Mouse (Mus musculus) frontal cortex, postnatal 14 days (tissue): ENCODE data around the gene Napa.

Experiments used
- DNase-seq, 2 experiments: peaks; one replicate each; pipeline ENCODE4 v3.0.0; 2022; ENCODE audit warnings: low spot score in 2 of 2

Gene Napa

DNA sequence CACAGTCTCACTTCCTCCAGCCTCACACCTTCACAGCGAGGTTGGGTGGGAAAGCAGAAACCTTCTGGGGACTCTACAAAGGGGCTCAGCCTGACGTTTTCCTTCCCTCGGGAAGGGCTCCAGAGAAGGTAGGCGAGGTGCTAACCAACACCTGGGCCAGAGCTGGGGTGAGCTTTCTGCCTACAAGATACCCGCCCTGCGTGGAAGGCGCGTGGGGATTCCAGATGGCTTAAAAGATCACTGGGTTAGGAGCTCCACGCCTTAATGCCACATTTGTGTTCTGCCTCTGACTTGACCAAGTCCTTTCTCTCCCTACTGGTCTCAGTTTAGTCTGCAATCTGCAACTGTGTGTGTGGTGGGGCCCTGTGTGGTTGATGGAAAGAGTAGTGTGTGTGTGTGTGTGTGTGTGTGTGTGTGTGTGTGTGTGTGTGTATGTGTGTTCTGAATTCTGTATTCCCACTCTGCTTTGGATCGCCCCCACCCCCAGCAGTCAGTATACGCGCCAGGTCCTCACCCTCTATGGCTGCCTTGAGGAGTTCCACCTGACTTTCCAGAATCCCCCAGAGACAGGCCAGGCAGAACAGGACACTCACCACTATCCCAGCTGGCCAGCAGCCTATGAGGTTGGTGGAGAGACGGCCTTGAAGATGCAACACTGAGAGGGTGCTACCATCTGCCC is 32.8 kb downstream of the Napa start:
- no peak for DNase-seq

DNA sequence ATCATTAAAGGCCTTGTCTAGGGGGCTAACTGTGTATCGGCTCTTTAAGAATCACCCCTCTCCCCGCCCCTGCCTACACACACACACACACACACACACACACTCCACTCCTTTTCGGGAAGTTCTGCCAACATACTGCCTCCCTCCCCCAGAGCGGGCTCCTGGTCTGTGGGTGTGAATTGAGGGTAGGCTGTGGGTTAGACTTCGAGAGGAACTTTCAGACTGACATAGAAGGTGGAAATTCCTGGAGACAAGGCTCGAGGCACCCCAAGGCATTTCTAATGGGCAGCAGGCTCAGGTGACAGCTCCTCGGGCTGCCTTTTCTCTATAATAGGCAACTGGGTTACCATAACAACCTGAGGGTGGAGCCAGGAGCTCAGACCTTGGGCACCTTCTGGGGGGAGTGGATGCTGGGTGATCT is 33.9 kb downstream of the Napa start:
- DNase-seq = no peak

DNA sequence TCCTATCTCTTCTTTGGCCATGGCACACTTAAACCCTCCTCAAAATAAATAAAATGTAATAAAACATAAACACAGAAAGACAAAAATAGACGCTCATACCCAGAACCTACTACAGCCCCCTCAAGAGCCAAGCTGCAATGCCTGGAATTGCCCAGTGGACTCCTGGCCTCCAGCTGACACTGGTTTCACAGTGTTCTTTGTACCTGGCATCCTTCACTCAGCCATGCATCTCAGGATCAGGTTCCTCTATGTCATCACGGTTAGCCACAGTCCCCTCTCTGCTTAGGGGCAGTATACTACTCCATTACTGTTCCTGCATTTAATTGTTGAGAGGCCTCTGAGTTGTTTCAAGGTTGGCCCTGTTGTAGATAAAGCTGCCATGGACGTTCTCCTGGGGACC is 34.7 kb downstream of the Napa start:
- DNase-seq = no peak

DNA sequence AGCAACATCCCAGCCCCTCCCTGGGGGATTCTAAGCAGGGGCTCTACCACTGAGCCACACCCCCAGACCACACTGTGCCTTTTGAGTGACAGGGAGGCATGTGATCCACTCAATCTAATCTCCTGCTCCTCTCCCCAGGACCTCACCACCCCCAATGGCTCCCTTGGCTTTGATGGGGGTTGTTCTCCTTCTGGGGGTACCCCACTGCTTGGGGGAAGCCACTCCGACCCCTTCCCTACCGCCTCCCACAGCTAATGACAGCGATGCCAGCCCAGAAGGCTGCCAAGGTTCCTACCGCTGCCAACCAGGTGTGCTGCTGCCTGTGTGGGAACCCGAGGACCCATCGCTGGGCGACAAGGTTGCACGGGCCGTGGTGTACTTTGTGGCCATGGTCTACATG is 35.4 kb downstream of the Napa start:
- DNase-seq = no peak

DNA sequence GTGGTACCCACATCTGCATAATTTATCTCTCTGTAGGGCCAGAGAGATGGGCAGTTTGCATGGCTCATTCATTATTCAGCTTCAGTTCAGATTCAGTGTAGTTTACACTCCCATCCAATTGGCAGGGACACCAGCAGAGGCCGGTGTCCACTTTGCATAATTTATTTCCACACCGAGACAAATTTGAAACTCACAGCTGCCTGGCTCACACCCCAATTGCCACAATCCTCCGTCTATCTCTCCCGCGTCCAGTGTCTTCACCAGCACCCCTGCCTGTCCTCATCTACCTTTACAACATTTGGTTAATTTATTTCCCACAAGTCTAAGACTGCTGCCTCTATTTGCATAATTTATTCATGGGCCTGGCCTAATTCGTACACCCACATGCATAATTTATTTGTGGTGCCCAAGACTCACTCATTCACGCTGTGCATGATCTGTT is 36.7 kb downstream of the Napa start:
- no peak for DNase-seq

DNA sequence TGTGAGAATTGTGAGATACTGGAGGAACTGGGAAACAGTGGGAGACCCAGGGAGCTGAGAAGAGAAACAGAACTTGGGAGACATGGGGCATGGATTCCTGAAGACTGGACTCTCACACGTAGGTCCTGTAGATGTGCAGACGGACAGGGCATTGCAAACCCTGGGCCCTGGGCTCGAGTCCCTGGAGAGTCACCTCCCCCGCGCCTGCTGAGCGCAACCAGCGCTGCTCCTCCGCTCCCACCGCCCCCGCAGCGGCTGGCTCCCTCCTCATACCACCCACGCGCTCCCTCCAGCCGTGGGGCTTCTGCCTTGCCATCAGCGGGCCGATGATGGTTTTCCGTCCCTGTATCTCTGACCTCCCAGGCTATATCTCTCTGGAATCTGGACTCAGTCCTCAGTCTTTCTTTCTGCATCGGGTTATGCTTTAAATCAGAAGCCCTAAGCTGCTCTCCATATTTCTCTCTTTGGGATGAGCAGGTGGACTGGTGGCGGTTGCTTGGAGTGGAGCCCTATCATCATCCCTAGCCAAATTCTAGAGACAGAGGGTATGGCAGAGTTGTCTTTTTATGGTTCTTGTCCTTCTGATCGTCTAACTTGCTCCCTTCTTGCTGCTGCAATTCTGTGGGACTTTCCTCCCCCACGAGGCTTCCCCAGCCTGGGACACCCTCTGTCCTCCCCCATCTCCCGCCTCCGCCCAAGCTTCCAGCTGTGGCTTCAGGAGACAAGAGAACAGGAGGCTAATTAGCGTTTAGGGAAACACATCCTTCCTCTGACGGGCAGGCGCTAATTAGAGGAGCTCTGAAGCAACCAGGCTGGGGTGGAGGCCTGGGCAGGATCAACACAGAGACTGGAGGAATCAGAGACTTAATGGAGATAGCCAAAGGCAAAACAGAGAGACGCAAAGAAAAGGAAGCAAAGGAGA is 48.5 kb downstream of the Napa start:
- peak; percentile 10 to 29 for DNase-seq

DNA sequence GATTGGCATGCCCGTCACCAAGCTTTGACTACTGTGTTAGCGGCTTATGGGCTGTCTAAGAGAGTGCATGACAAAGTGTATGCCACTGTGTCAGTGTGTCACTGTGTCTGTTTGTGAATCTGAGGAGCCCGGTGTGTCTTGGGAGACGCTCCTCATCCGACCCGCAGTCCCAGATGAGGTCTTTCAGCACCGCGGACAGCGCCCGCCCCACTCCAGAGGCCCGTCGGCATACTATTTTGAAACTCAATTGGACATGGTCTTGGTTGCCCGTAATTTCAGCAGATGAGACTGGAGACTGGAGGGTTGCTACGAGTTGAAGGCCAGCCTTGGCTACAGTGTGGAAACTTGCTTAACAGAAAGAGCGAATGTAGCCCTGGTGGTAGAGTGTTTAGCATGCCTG is 49.4 kb downstream of the Napa start:
- no peak for DNase-seq

DNA sequence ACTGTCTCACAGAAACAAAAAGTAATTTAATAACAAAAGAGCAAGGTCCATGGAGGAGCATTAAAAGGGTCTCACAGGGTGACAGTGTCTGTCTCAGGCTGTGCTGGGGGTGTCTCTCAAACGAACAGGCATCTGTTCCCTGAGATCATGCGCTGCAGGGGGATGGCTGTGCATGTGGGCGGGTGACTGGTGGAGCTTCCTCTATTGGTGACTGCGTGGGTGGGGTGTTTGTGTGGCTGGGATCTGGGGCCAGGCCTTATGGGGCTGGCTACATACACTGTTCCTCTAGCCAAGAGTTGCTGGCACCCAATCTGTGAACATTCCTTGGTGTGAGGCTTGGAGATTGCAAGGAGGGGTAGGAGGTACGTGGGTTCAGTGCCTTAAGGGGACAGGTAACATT is 51.0 kb downstream of the Napa start:
- peak in 1 of 2 experiments; percentile 80 for DNase-seq

DNA sequence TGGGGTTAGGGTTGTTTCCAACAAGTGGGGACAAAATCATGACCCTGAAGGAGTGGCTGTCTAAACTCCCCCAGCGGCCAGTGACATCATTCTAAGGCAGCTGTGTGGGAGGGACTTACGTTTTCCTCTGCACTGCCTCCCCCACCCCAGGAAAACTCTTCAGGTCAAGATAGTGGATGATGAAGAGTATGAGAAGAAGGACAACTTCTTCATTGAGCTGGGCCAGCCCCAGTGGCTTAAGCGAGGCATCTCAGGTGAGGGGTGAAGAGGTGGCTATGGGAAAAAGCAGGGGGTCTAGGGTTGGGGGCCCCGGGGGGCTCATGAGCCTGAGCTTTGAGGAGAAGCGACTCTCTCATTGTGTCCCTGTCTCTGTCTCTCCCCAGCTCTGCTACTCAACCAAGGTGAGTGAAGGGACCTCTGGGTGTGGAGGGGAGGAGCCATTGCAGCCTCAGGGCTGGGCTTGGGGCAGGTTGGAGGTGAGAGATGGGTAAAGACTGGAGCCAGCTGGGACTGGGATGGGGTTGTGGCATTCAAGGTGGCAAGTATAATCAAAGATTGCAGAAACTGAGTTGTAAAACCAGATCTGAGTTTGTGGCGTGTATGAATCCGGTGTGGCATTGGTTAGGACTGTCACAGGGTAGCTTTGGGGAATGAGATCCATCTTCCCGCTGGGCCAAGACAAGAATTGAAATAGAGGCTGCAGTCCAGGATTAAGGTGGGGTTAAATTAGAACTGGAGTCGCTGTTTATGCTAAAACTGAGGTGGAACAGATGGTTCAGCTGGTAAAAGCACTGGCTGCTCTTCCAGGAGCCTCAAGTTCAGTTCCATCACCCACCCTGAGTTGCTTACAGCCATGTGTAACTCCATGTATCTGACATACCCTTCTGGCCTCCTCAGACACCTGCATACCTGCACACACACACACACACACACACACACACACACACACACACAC is 52.2 kb downstream of the Napa start:
- DNase-seq = no peak

DNA sequence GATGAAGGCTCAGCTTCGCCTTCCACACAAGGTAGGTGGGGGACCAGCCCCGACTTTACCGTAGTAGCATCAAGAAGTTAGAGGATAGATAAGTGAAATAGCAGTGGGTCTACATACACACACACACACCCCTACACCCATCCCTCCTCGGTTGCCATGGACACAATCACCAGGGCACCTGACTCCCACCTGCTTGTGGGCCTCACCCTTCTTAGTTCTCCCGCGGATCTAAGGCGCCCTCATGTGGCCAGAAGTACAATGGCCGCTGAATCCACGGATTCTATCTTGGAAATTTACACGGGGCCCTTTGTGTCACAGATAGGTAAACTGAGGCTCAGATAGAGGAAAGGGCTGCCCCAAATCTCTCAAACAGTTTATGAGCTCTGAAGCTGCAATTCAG is 55.3 kb downstream of the Napa start:
- no peak for DNase-seq

DNA sequence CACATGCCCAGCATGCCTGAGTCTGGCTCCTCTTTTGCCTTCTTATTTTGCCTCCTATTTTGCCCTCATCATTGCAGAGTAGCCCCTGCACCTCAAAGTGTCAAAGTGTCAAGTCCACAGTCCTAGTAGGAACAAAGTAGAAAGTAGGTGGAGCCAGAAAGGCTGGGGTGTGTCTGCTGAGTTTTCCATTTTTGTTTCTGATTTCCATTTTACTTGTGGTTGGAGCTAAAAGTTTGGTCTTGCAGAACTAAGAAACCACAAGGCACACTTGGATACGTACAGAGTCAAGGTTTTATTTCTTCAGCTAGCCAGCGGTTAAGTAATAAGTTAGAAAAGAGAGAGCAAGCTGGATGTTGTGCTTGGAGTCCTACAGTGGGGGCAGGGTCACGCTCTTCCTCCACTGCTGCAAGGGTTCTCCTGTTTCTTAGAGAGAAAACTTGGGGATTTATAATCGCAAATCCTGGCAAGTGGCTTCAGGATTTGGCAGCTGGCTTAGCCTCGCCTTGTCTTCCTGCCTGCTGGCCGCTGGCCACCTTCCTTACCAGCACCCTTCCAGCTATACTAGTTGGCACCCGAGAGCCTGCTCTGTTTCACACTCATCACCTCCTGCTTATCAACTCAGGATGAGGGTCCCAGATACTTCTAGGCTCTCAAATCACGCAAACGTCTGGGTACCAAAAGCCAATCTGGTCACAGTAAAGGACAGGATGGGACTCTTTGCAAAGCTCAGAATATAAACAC is 57.0 kb downstream of the Napa start:
- DNase-seq = no peak

DNA sequence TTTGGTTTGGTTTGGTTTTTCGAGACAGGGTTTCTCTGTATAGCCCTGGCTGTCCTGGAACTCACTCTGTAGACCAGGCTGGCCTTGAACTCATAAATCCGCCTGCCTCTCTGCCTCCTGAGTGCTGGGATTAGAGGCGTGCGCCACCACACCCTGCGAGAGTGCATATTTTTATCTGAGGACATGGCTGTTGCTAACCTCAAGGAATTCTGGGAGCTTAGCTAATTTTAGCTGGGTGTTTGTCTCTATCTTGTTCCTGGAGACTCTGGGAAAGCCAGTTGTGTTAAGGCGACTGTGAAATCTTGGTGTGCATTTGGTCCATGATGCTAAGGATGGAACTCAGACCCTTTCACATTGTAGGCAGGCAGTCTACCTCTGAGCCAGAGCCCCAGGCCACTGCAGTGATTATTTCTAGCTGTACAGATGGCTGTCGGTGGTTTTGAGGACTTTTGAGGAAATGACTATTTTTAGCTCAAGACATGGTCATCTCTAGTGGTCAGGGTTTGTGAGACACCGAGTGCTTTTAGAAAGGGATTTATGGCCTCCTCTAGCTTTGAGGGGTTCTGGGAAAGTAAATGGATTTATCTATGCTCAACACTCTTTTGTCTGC is 58.0 kb downstream of the Napa start:
- DNase-seq = no peak

DNA sequence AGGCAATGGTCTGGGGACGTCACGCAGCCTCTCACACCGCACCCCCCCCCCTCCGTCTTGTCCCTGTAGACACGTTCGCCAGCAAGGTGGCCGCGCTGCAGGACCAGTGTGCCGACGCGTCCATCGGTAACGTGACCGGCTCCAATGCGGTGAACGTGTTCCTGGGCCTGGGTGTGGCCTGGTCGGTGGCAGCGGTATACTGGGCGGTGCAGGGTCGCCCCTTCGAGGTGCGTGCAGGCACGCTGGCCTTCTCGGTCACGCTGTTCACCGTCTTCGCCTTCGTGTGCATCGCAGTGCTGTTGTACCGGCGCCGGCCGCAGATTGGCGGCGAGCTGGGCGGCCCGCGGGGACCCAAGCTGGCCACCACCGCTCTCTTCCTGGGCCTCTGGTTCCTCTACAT is 60.5 kb downstream of the Napa start:
- DNase-seq = no peak

DNA sequence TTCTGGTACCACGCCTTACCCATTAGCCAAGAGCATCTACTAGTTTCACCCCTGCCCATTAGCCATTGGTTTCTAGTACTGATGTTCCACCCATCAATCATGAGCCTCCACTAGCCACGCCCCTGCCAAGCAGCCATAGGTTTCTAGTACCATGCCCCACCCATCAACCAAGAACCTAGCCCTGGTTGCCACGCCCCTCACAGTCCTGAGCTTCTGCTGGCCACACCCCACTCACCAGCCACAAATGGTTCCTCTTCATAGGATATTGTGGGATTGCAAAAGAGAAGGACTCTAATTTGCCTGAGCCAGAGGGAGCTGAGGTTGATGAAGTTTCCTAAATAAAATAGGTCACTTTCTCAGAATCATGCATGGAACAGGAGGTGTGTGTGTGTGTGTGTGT is 62.4 kb downstream of the Napa start:
- DNase-seq = peak in 1 of 2 experiments; percentile 62

DNA sequence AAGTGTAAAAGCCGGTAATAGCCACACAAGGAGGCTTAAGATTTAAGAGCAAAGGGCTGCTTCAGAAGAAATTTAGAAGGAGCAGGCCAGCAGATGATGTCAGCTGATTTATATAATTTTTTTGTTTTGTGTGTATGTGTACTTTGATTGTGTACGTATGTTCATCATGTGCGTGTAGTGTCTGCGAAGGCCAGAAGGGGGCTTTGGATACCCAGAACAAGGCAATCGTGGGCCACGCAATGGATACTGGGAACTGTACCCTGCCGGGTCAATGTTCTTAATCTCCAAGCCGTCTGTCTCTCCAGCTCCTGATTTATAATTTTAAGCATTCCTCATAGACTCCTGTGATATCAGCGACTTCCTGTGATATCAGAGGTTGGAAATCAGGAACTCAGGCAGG is 63.0 kb downstream of the Napa start:
- DNase-seq = no peak

DNA sequence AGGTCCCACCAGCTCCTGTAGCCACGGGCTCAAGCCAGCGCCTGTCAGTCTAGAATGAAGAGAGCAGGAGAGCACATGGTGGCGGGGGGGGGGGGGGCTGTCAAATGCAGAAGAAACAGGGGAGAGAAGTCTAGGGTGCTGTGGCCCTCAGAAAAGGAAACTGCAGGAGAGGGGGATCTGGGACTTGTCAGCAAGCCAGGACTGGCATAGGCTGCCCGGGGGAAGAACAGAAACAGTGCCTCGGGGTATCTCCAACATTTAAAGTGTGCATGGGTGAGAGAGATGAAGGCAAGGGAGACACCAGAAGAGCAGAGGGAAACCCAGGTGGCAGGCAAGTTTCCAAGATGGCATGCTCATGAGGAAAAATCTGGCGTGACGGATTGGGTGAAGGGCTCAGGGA is 63.8 kb downstream of the Napa start:
- no peak for DNase-seq
